Mouse (Mus musculus) layer of hippocampus, adult 9-11 months (tissue): ENCODE results near the gene Rab14.

Source experiments
- DNase-seq: peaks from one replicate; pipeline ENCODE4 v3.0.0; 2022

Rab14 gene

GRCm38 (mm10) chr2:35199541-35199940 lies 1.4 kb downstream of the Rab14 start:
- DNase-seq = no peak

DNA sequence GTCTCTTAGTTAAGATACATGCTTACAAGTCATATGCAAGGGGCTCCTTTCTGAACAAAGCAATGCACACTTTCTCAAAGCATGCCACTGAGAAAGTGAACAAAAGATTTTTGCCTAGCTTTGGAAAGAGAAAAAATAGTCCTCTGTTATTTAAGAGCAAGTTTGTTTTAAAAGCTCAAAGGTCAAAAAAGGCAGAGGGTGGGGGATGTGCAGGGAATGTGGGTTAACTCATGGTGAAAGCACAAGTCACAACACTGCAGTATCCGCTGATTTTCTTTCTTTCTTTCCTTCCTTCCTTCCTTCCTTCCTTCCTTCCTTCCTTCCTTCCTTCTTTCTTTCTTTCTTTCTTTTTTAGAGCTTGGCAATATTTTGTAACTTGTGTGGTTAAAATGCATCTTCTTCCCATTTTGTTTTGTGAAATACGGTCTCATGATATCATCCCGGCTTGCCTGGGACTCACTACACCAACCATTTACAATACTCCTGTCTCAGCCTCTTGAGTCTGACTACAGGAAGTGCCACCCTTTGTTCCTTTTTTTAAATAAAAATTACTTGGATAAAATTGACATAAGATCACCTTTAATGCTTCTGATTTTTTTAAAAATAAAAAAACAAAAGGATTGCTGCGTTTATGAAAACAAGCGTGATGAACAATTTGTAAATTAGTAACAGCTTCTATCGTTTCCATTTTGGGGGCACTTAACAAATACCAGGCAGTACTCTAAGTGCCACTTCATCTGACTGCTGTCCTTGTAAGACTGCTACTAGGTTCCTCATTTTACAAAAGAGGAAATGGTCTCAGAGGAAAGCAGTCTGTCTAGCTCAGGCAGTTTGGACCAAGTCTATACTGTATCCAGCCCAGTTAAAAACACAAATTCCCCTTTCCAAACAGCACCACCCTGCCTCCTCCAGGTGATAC lies 5.0 kb downstream of the Rab14 start:
- no peak for DNase-seq

GRCm38 (mm10) chr2:35193976-35194375 lies 6.9 kb downstream of the Rab14 start:
- DNase-seq = no peak

DNA sequence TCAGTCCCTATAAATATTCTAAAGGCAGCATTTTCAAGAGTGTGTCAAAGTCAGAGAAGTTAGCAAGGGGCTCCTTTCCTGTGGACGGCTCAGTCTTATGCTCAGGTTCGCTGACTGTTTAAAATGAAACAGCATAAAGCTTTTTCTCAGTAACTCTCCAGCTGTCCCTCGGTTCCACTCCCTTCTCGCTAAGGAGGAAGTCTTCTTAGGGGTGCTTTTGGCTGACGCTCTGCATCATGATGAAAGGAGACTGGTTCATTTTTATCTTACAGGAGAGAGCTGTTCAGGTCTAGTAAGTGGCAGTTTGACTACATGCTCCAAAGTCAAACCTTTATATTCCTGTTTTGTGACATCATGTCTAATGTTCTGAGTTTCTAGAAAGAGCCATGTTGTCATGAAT lies 12.0 kb downstream of the Rab14 start:
- DNase-seq = no peak

- no peak for DNase-seq
Measured at GRCm38 (mm10) chr2:35183115-35183673, 17.7 kb downstream of the Rab14 start.

- DNase-seq = no peak
Measured at GRCm38 (mm10) chr2:35178153-35178552, 22.8 kb downstream of the Rab14 start.

GRCm38 (mm10) chr2:35175281-35176065 lies 25.4 kb downstream of the Rab14 start:
- no peak for DNase-seq

GRCm38 (mm10) chr2:35174100-35174499 lies 26.8 kb downstream of the Rab14 start:
- DNase-seq = no peak

DNA sequence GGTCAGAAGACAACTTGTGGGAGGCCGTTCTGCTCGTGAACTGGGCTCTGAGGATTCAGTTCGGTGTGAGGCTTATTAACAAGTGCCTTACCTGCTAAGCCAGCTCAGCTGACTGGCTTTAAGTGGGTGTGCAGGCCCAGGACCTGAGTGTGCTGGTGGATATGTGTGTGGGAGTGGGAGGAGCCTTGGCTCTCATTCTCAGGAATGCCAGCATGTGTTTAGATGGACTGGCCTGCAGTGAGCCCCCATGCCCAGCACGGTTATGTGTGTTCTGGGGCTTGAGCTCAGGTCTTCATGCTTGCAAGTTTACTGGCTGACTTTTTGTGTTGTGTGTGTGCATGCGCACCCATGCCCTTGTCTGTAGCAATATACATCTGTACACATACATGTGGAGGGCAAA lies 27.3 kb downstream of the Rab14 start:
- DNase-seq = no peak

GRCm38 (mm10) chr2:35172246-35172645 lies 28.7 kb downstream of the Rab14 start:
- DNase-seq = no peak

DNA sequence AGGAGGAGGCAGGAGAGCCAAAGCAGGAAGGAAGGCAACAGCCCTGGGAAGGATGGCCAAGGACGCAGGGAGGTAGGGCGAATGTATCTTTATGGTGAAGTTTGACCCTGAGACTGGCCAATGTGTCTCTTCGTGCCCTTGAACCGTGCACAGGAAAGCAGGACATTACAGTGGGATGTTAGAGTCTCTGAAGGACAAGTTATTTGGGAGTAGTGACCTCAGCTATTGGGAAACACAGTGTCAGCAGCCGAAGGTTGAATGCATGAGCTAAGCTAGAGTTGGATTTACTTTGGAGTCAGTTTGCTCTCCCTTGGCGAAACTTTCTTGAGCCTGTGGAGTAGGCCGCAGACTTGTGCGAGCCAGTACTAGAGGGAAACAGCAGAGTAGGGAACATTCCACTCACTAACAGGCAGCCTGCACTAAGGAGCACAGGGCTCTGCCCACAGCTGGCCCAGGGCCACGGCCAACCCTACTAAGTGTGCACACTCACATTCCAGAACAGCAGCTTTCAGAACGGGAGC lies 29.5 kb downstream of the Rab14 start:
- no peak for DNase-seq

GRCm38 (mm10) chr2:35169452-35169851 lies 31.5 kb downstream of the Rab14 start:
- no peak for DNase-seq

DNA sequence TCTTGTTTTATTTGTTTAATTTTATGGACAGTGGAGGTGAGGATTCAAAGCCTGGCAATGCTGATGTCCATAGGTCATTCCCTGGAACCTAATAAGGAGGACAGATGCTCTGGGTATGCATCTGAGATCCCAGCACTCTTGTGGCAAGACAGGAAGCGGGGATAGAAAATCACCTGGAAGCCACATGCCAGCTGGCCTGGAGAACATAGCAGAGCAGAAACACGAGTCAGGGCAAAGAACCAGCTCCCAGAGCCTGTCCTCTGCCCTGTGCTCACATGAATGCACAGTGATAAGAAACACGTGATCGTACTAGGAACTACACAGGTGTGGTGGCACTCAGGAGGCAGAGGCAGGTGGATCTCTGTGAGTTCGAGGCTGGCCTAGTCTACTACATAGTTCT lies 34.1 kb downstream of the Rab14 start:
- no peak for DNase-seq

DNA sequence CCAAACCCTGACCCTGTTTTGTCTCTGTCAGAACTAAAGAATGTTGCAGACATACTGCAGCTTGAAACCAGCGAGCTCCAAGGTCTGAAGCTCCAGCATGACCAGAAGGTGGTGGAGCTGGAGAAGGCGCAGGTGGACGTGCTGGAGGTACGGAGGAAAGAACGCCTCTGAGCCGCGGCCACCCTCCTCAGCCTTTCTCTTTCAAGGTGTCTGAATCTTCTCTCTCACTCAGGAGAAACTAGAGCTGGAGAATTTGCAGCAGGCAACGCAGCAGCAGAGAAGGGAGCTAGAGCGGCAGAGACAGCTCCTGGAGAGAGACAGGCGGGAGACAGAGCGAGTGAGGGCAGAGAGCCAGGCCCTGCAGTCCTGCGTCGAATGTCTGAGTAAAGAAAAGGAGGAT lies 35.5 kb downstream of the Rab14 start:
- no peak for DNase-seq

DNA sequence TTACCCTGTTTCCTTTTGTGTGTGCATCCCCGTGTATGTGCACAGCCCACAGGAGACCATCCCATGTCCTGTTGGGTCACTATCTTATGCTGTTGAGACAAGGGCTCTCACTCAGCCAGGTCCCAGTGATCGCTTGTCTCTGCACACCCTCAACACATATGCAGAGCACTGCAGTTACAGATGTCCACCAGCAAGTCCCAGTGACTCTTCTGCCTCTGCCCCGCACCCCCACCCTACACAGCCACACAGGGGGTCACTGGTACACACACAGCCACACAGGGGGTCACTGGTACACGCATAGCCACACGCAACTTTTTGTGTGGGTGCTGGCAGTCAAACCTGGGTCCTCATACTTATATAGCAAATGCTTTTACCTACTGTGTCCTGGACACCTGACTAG lies 37.5 kb downstream of the Rab14 start:
- DNase-seq = no peak

DNA sequence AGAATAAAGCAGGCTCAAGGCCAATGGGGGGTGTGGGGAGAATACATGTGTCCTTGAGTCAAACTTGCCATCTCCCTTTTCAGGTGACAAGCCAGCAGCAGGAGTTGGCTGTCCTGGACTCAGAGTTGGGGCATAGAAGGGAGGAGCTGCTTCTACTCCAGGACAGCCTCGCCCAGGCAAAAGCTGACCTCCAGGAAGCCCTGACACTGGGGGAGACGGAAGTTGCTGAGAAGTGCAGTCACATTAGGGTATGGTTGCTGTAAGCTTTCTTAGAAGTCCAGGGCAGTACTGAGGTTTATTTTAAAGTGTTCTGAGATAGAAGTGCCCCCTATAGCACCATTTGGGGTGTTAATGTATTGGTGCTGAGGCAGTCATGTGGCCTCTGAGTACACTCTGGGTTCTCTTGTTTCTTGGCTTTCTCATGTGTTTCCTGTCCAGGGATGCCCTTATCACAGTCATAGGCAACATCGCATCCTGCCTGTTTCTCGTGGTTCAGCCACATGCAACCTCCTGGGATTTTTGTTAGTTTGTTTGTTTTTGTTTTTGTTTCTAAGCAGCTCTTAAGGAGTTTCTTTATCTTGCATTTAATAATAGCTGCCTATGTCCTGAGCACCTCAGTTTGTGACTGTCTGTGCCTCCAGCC lies 39.0 kb downstream of the Rab14 start:
- no peak for DNase-seq

DNA sequence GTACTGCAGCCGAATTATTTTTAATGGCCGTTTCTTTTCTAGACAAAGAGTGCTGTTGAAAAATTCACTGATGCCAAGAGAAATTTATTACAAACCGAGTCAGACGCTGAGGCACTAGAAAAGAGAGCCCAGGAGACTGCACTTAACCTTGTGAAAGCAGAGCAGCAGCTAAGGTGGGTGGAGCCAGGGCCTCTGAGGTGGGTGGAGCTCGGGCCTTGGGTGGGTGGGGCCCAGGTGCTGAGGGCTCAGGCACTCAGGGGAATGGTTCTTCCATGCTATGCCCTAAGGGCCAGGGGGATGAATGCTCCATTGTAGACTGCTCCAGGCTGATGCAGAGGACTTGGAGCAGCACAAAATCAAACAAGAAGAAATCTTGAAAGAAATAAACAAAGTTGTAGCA lies 40.7 kb downstream of the Rab14 start:
- no peak for DNase-seq

DNA sequence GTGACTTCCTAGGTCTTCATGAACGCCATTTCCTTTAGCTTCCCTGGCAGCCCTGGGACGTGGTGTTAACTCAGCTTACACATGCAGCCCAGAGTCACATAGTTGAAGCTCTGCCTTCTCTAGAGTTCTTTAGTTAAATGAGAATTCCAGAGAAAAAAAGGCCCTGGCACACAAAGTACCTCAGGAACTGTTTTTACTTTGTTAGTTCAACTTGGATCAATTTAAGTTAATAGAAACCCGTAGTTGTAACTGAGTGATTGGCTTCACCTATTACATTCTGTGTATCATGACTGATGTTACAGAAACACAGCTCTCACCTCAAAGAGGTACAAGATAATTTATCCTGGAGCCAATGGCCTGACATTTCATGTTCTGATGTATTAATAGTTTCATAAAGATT lies 42.6 kb downstream of the Rab14 start:
- DNase-seq = no peak

- DNase-seq = no peak
Measured at GRCm38 (mm10) chr2:35157836-35158235, 43.1 kb downstream of the Rab14 start.

- DNase-seq = no peak
Measured at GRCm38 (mm10) chr2:35156985-35157384, 43.9 kb downstream of the Rab14 start.

- no peak for DNase-seq
Measured at GRCm38 (mm10) chr2:35153844-35154554, 46.9 kb downstream of the Rab14 start.

- DNase-seq = no peak
Measured at GRCm38 (mm10) chr2:35153179-35153578, 47.7 kb downstream of the Rab14 start.
